Mouse (Mus musculus) heart, postnatal 25 days (tissue): ENCODE results near the gene Kat6b. TPM values are rescaled to one million over a fixed set of nuclear protein-coding genes. Genes with fewer than 3 reads are reported as not detected.

Experiments used
- total RNA-seq, 2 experiments: library from RNA; stranded (reverse); gene quantifications; 2 replicates each; pipeline ENCODE4 v1.2.3; 2021

Gene Kat6b
- total RNA-seq, 2 experiments from 2014 or later, result 28.1 to 32.6 TPM

Other genes starting within 250 kb of the Kat6b start
- gene Dupd1, start 233.1 kb downstream of the Kat6b start, total RNA-seq, result not detected